Mouse (Mus musculus) forebrain, embryonic 11.5 days (tissue): ENCODE measurements around the gene Zzef1. TPM values are rescaled to one million over a fixed set of nuclear protein-coding genes. Genes with fewer than 3 reads are reported as not detected.
"Not testable (repeated sequence)": the region's sequence is repeated elsewhere in the genome, so short reads cannot be mapped to it uniquely, and the experiment has no call there.

Experiments used
- ATAC-seq: fragments of 200-750 bp; cut with Nextera tagmentation; replicated peaks from 2 replicates; pipeline ENCODE4 v1.8.0; 2017; ENCODE audit warnings: moderate TSS enrichment; ENCODE audit not compliant: low FRiP score
- DNase-seq: peaks from one replicate; pipeline ENCODE4 v3.0.0-alpha.2; 2017; ENCODE audit warnings: low spot score
- H3K27ac ChIP-seq: fragments of 300-500 bp; sonication (generic); 2 replicates; pipeline ENCODE4 v1.5.1; 2014; ENCODE audit warnings: low read depth, low read length
- H3K27me3 ChIP-seq: fragments of 300-500 bp; sonication (generic); 2 replicates; pipeline ENCODE4 v1.6.1; 2014; ENCODE audit warnings: mild to moderate bottlenecking, low read length, mixed read lengths; ENCODE audit not compliant: control insufficient read depth, insufficient read depth
- H3K36me3 ChIP-seq: fragments of 300-500 bp; sonication (generic); 2 replicates; pipeline ENCODE4 v1.6.1; 2014; ENCODE audit warnings: mild to moderate bottlenecking, low read length, moderate library complexity, mixed read lengths; ENCODE audit not compliant: control insufficient read depth, insufficient read depth
- H3K4me1 ChIP-seq: fragments of 300-500 bp; sonication (generic); replicated peaks from 2 replicates; pipeline ENCODE4 v1.6.1; 2014; ENCODE audit warnings: low read length, mixed read lengths; ENCODE audit not compliant: control insufficient read depth, insufficient read depth
- H3K4me2 ChIP-seq: fragments of 300-500 bp; sonication (generic); 2 replicates; pipeline ENCODE4 v1.6.1; 2014; ENCODE audit warnings: low read depth, mild to moderate bottlenecking, low read length, moderate library complexity, mixed read lengths; ENCODE audit not compliant: severe bottlenecking
- H3K4me3 ChIP-seq: fragments of 300-500 bp; sonication (generic); 2 replicates; pipeline ENCODE4 v1.5.1; 2014; ENCODE audit warnings: low read depth, low read length
- H3K9ac ChIP-seq: fragments of 300-500 bp; sonication (generic); 2 replicates; pipeline ENCODE4 v1.6.1; 2014; ENCODE audit warnings: low read length
- H3K9me3 ChIP-seq: fragments of 300-500 bp; sonication (generic); 2 replicates; pipeline ENCODE4 v1.6.1; 2016; ENCODE audit warnings: low read length, mixed read lengths; ENCODE audit not compliant: control insufficient read depth
- WGBS: fragments of 180-500 bp; shearing (Covaris S2); extraction: QIAGEN DNeasy Blood & Tissue Kit; methylation state at CpG from one replicate; pipeline ENCODE4 v1.1.7; 2014; 5-methylcytosine and 5-hydroxymethylcytosine counted together
- polyA plus RNA-seq: library from polyadenylated mRNA; unstranded; fragments of >200 nt; fragmentation: Nextera tagmentation; extraction: Ambion mirVana; gene quantifications from 2 replicates; pipeline ENCODE4 v1.2.1, GENCODE M21; 2014

Gene Zzef1
- polyA plus RNA-seq, 1 experiment from 2014 or later = 11.0 TPM

- no peaks in the 10 kb centered on the region; the same call in 1 of the 2 replicates for H3K36me3 ChIP-seq
- no peak for ATAC-seq
- H3K9ac ChIP-seq = no peak overlapping the region
- no peak overlapping the region for H3K27ac ChIP-seq
- DNase-seq = no peak
- no peaks in the 10 kb centered on the region for H3K4me1 ChIP-seq
- no peak overlapping the region for H3K4me3 ChIP-seq
- WGBS = 97% methylated on average over 3 of the region's 3 CpGs
- no peaks in the 10 kb centered on the region for H3K9me3 ChIP-seq
- no peak overlapping the region for H3K4me2 ChIP-seq
- no peaks in the 10 kb centered on the region for H3K27me3 ChIP-seq
Measured at GRCm38 (mm10) chr11:72770324-72770723, 25.7 kb upstream of the Zzef1 start.

- WGBS = 95% methylated on average over 5 of the region's 5 CpGs
- no peak overlapping the region for H3K4me2 ChIP-seq
- H3K4me1 ChIP-seq = no peaks in the 10 kb centered on the region
- DNase-seq = no peak
- H3K27ac ChIP-seq = no peak overlapping the region
- H3K27me3 ChIP-seq = no peaks in the 10 kb centered on the region
- no peak overlapping the region for H3K4me3 ChIP-seq
- no peaks in the 10 kb centered on the region; the same call in 1 of the 2 replicates for H3K36me3 ChIP-seq
- ATAC-seq = no peak
- H3K9me3 ChIP-seq = no peaks in the 10 kb centered on the region
- H3K9ac ChIP-seq = no peak overlapping the region
Measured at GRCm38 (mm10) chr11:72770816-72771215, 25.2 kb upstream of the Zzef1 start.

- WGBS = 83% methylated on average over 4 of the region's 4 CpGs
- Histone ChIP-seq H3K27ac (no peak overlapping the region), H3K27me3 (no peaks in the 10 kb centered on the region), H3K4me2 (no peak overlapping the region), H3K9me3 (no peaks in the 10 kb centered on the region), H3K4me1 (no peaks in the 10 kb centered on the region), H3K36me3 (no peaks in the 10 kb centered on the region; the same call in 1 of the 2 replicates), H3K4me3 (no peak overlapping the region), H3K9ac (no peak overlapping the region)
- no peak for DNase-seq
- ATAC-seq = no peak
Measured at GRCm38 (mm10) chr11:72771461-72771860, 24.6 kb upstream of the Zzef1 start.

- not testable (repeated sequence) for H3K27ac ChIP-seq, H3K4me1 ChIP-seq, ATAC-seq, H3K36me3 ChIP-seq, H3K9me3 ChIP-seq, H3K9ac ChIP-seq, H3K27me3 ChIP-seq, H3K4me2 ChIP-seq, H3K4me3 ChIP-seq, DNase-seq
- 30% methylated on average over 1 of the region's 1 CpGs for WGBS
Measured at GRCm38 (mm10) chr11:72772611-72773010, 23.4 kb upstream of the Zzef1 start.

- no peak overlapping the region for H3K4me3 ChIP-seq
- ATAC-seq = no peak
- H3K27me3 ChIP-seq = no peaks in the 10 kb centered on the region
- DNase-seq = no peak
- H3K9ac ChIP-seq = no peak overlapping the region
- H3K4me2 ChIP-seq = no peak overlapping the region
- no peaks in the 10 kb centered on the region for H3K36me3 ChIP-seq
- H3K9me3 ChIP-seq = no peaks in the 10 kb centered on the region
- H3K4me1 ChIP-seq = no peaks in the 10 kb centered on the region
- H3K27ac ChIP-seq = no peak overlapping the region
Measured at GRCm38 (mm10) chr11:72778957-72779356, 17.1 kb upstream of the Zzef1 start.

- Histone ChIP-seq H3K9me3 (no peaks in the 10 kb centered on the region), H3K27ac (no peak overlapping the region), H3K36me3 (no peaks in the 10 kb centered on the region), H3K4me1 (no peaks in the 10 kb centered on the region), H3K9ac (no peak overlapping the region), H3K27me3 (no peaks in the 10 kb centered on the region), H3K4me3 (no peak overlapping the region), H3K4me2 (no peak overlapping the region)
- ATAC-seq (no peak), DNase-seq (no peak)
- WGBS = 74% methylated on average over 2 of the region's 2 CpGs
Measured at GRCm38 (mm10) chr11:72782103-72782502, 13.9 kb upstream of the Zzef1 start.

GRCm38 (mm10) chr11:72782503-72782902 lies 13.5 kb upstream of the Zzef1 start:
- H3K9ac ChIP-seq = no peak overlapping the region
- H3K4me1 ChIP-seq = no peaks in the 10 kb centered on the region
- DNase-seq (no peak), ATAC-seq (no peak)
- no peaks in the 10 kb centered on the region for H3K9me3 ChIP-seq
- H3K27ac ChIP-seq = no peak overlapping the region
- WGBS = 88% methylated on average over 3 of the region's 3 CpGs
- no peaks in the 10 kb centered on the region for H3K36me3 ChIP-seq
- no peak overlapping the region for H3K4me3 ChIP-seq
- H3K4me2 ChIP-seq = no peak overlapping the region
- H3K27me3 ChIP-seq = no peaks in the 10 kb centered on the region

- ATAC-seq (no peak), DNase-seq (no peak)
- Histone ChIP-seq H3K9ac (no peak overlapping the region), H3K27ac (no peak overlapping the region), H3K36me3 (no peaks in the 10 kb centered on the region), H3K9me3 (no peaks in the 10 kb centered on the region), H3K4me3 (no peak overlapping the region), H3K4me2 (no peak overlapping the region), H3K4me1 (no peaks in the 10 kb centered on the region; the same call in 1 of the 2 replicates), H3K27me3 (no peaks in the 10 kb centered on the region)
Measured at GRCm38 (mm10) chr11:72792033-72792432, 4.0 kb upstream of the Zzef1 start.

GRCm38 (mm10) chr11:72795149-72795454 lies 924 bp upstream of the Zzef1 start:
- WGBS = 20% methylated on average over 14 of the region's 14 CpGs
- H3K36me3 ChIP-seq = no peaks in the 10 kb centered on the region
- H3K4me1 ChIP-seq = no peaks in the 10 kb centered on the region; the same call in 1 of the 2 replicates
- H3K4me2 ChIP-seq = peak overlapping the region; percentile 85
- H3K4me3 ChIP-seq = peak overlapping the region; percentile 94
- ATAC-seq (peak; percentile 42; the same call in 1 of the 2 replicates), DNase-seq (no peak)
- no peaks in the 10 kb centered on the region for H3K9me3 ChIP-seq
- H3K27me3 ChIP-seq = no peaks in the 10 kb centered on the region
- H3K27ac ChIP-seq = peak overlapping the region; percentile 41; the same call in 1 of the 2 replicates
- H3K9ac ChIP-seq = peak overlapping the region; percentile 87
